Mouse (Mus musculus): Measurements from ENCODE around the gene Lce3a. TPM values are rescaled to one million over a fixed set of nuclear protein-coding genes. Genes with fewer than 3 reads are reported as not detected.
A peak's percentile ranks its signal among the peaks of the same experiment; 100 is the strongest.

The Lce3a gene
- polyA plus RNA-seq, 1 experiment from 2014 or later: not detected

GRCm38 (mm10) chr3:92902992-92903391 lies 23.0 kb downstream of the Lce3a start:
- Histone ChIP-seq H3K4me3 (ENCODE audit: low read depth, low read length) (no peak overlapping the region), H3K27ac (ENCODE audit: low read depth, low read length) (no peak overlapping the region), H3K4me1 (replicated peaks; ENCODE audit: control insufficient read depth, insufficient read depth, low read length) (no peaks in the 10 kb centered on the region), H3K4me2 (ENCODE audit: low read depth, low read length, severe bottlenecking) (no peak overlapping the region), H3K9me3 (ENCODE audit: control insufficient read depth, low read length) (no peaks in the 10 kb centered on the region), H3K27me3 (ENCODE audit: control insufficient read depth, insufficient read depth, low read length) (no peaks in the 10 kb centered on the region), H3K9ac (ENCODE audit: low read length) (no peak overlapping the region), H3K36me3 (ENCODE audit: control insufficient read depth, insufficient read depth, low read length) (no peaks in the 10 kb centered on the region)
- peak; percentile 61 for DNase-seq (ENCODE audit: low spot score)
- 32% methylated on average over 3 of the region's 3 CpGs for WGBS
- ATAC-seq (replicated peaks; ENCODE audit: low FRiP score): peak; percentile 55; the same call in 1 of the 2 replicates

DNA sequence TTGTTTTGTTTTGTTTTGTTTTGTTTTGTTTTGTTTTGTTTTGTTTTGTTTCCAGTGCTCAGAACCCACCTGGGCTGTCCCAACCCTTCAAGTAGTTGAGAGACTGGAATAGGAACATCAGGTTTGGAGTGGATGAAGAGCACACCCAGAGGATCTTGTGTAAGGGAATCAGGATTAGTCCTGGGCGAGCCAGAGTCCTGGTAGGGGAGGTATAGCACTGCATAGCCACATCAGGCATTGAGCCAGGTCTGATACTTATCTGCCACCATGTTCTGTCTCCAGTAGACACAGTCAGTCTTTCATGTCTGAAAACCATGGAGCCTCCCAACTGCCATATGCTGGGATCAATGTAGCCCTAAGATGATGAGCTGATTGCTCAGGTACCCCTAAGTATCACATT lies 31.5 kb downstream of the Lce3a start:
- H3K4me1 ChIP-seq (replicated peaks; ENCODE audit: control insufficient read depth, insufficient read depth, low read length): no peaks in the 10 kb centered on the region
- no peak overlapping the region for H3K27ac ChIP-seq (ENCODE audit: low read depth, low read length)
- H3K27me3 ChIP-seq (ENCODE audit: control insufficient read depth, insufficient read depth, low read length): no peaks in the 10 kb centered on the region
- no peak overlapping the region for H3K4me3 ChIP-seq (ENCODE audit: low read depth, low read length)
- no peaks in the 10 kb centered on the region for H3K9me3 ChIP-seq (ENCODE audit: control insufficient read depth, low read length)
- no peak overlapping the region for H3K9ac ChIP-seq (ENCODE audit: low read length)
- ATAC-seq (replicated peaks; ENCODE audit: low FRiP score) (no peak), DNase-seq (ENCODE audit: low spot score) (no peak)
- H3K4me2 ChIP-seq (ENCODE audit: low read depth, low read length, severe bottlenecking): no peak overlapping the region
- no peaks in the 10 kb centered on the region for H3K36me3 ChIP-seq (ENCODE audit: control insufficient read depth, insufficient read depth, low read length)
- 59% methylated on average over 1 of the region's 1 CpGs for WGBS

- Histone ChIP-seq H3K9me3 (ENCODE audit: control insufficient read depth, low read length) (no peaks in the 10 kb centered on the region), H3K4me1 (replicated peaks; ENCODE audit: control insufficient read depth, insufficient read depth, low read length) (no peaks in the 10 kb centered on the region), H3K4me3 (ENCODE audit: low read depth, low read length) (no peak overlapping the region), H3K27me3 (ENCODE audit: control insufficient read depth, insufficient read depth, low read length) (no peaks in the 10 kb centered on the region), H3K27ac (ENCODE audit: low read depth, low read length) (no peak overlapping the region), H3K9ac (ENCODE audit: low read length) (no peak overlapping the region), H3K4me2 (ENCODE audit: low read depth, low read length, severe bottlenecking) (no peak overlapping the region), H3K36me3 (ENCODE audit: control insufficient read depth, insufficient read depth, low read length) (no peaks in the 10 kb centered on the region)
- 77% methylated on average over 3 of the region's 3 CpGs for WGBS
- no peak for ATAC-seq (replicated peaks; ENCODE audit: low FRiP score)
- DNase-seq (ENCODE audit: low spot score): no peak
Observed at GRCm38 (mm10) chr3:92894063-92894462, 32.0 kb downstream of the Lce3a start.

Other genes starting within 250 kb of the Lce3a start
- not detected in 2 replicates for gene Lce1c, start 247.0 kb downstream of the Lce3a start, polyA plus RNA-seq (2014; fragmentation: Nextera tagmentation; extraction: Ambion mirVana)
- not detected in 2 replicates for gene Lce1d, start 239.0 kb downstream of the Lce3a start, polyA plus RNA-seq (2014; fragmentation: Nextera tagmentation; extraction: Ambion mirVana)
- gene Lce1e, start 217.2 kb downstream of the Lce3a start, polyA plus RNA-seq (2014; fragmentation: Nextera tagmentation; extraction: Ambion mirVana): not detected in 2 replicates
- gene Lce1f, start 205.9 kb downstream of the Lce3a start, polyA plus RNA-seq (2014; fragmentation: Nextera tagmentation; extraction: Ambion mirVana): not detected in 2 replicates
- not detected in 2 replicates for gene Gm38119, start 187.1 kb downstream of the Lce3a start, polyA plus RNA-seq (2014; fragmentation: Nextera tagmentation; extraction: Ambion mirVana)
- not detected in 2 replicates for gene Lce1g, start 173.9 kb downstream of the Lce3a start, polyA plus RNA-seq (2014; fragmentation: Nextera tagmentation; extraction: Ambion mirVana)
- not detected in 2 replicates for gene Lce1h, start 161.2 kb downstream of the Lce3a start, polyA plus RNA-seq (2014; fragmentation: Nextera tagmentation; extraction: Ambion mirVana)
- not detected in 2 replicates for gene Lce1i, start 147.3 kb downstream of the Lce3a start, polyA plus RNA-seq (2014; fragmentation: Nextera tagmentation; extraction: Ambion mirVana)
- not detected in 2 replicates for gene Lce1j, start 135.7 kb downstream of the Lce3a start, polyA plus RNA-seq (2014; fragmentation: Nextera tagmentation; extraction: Ambion mirVana)
- gene Lce1k, start 118.3 kb downstream of the Lce3a start, polyA plus RNA-seq (2014; fragmentation: Nextera tagmentation; extraction: Ambion mirVana): not detected in 2 replicates
- not detected in 2 replicates for gene Kprp, start 99.0 kb downstream of the Lce3a start, polyA plus RNA-seq (2014; fragmentation: Nextera tagmentation; extraction: Ambion mirVana)
- not detected in 2 replicates for gene Lce1l, start 74.9 kb downstream of the Lce3a start, polyA plus RNA-seq (2014; fragmentation: Nextera tagmentation; extraction: Ambion mirVana)
- not detected in 2 replicates for gene 2310050C09Rik, start 56.0 kb downstream of the Lce3a start, polyA plus RNA-seq (2014; fragmentation: Nextera tagmentation; extraction: Ambion mirVana)
- gene Lce3b, start 6.7 kb upstream of the Lce3a start, polyA plus RNA-seq (2014; fragmentation: Nextera tagmentation; extraction: Ambion mirVana): not detected in 2 replicates
- not detected in 2 replicates for gene Lce3c, start 18.3 kb upstream of the Lce3a start, polyA plus RNA-seq (2014; fragmentation: Nextera tagmentation; extraction: Ambion mirVana)
- gene Lce3d, start 31.2 kb upstream of the Lce3a start, polyA plus RNA-seq (2014; fragmentation: Nextera tagmentation; extraction: Ambion mirVana): not detected in 2 replicates
- not detected in 2 replicates for gene Lce3e, start 40.8 kb upstream of the Lce3a start, polyA plus RNA-seq (2014; fragmentation: Nextera tagmentation; extraction: Ambion mirVana)
- gene Lce3f, start 66.0 kb upstream of the Lce3a start, polyA plus RNA-seq (2014; fragmentation: Nextera tagmentation; extraction: Ambion mirVana): not detected in 2 replicates
- gene Crct1, start 89.5 kb upstream of the Lce3a start, polyA plus RNA-seq (2014; fragmentation: Nextera tagmentation; extraction: Ambion mirVana): not detected in 2 replicates
- gene Lce1m, start 92.8 kb upstream of the Lce3a start, polyA plus RNA-seq (2014; fragmentation: Nextera tagmentation; extraction: Ambion mirVana): not detected in 2 replicates
- gene Gm4858, start 142.6 kb upstream of the Lce3a start, polyA plus RNA-seq (2014; fragmentation: Nextera tagmentation; extraction: Ambion mirVana): not detected in 2 replicates
- not detected in 2 replicates for gene Crnn, start 218.6 kb upstream of the Lce3a start, polyA plus RNA-seq (2014; fragmentation: Nextera tagmentation; extraction: Ambion mirVana)

Measured in forebrain, embryonic 11.5 days (tissue).